Mouse (Mus musculus) heart, postnatal 0 days (tissue): Measurements from ENCODE around the gene Rnf17. TPM values are rescaled to one million over a fixed set of nuclear protein-coding genes. Genes with fewer than 3 reads are reported as not detected.
A peak's percentile ranks its signal among the peaks of the same experiment; 100 is the strongest.

Experiments
- ATAC-seq: fragments of 200-750 bp; cut with Nextera tagmentation; 2 replicates; pipeline ENCODE4 v1.8.0; 2017; ENCODE audit warnings: low read depth, moderate number of reproducible peaks, moderate library complexity; ENCODE audit not compliant: insufficient read depth
- DNase-seq: peaks from one replicate; pipeline ENCODE4 v3.0.0-alpha.2; 2016; ENCODE audit warnings: low spot score
- H3K27ac ChIP-seq: fragments of 300-500 bp; sonication (generic); 2 replicates; pipeline ENCODE4 v1.5.1; 2014; ENCODE audit warnings: low read depth, mild to moderate bottlenecking
- H3K27me3 ChIP-seq: fragments of 300-500 bp; sonication (generic); 2 replicates; pipeline ENCODE4 v1.6.1; 2014; ENCODE audit warnings: low read length, mixed read lengths; ENCODE audit not compliant: control insufficient read depth, insufficient read depth
- H3K36me3 ChIP-seq: fragments of 300-500 bp; sonication (generic); replicated peaks from 2 replicates; pipeline ENCODE4 v1.6.1; 2014; ENCODE audit warnings: low read length, mixed read lengths; ENCODE audit not compliant: control insufficient read depth, insufficient read depth
- H3K4me1 ChIP-seq: fragments of 300-500 bp; sonication (generic); 2 replicates; pipeline ENCODE4 v1.6.1; 2014; ENCODE audit warnings: antibody characterized with exemption; ENCODE audit not compliant: control insufficient read depth, insufficient read depth
- H3K4me2 ChIP-seq: fragments of 300-500 bp; sonication (generic); 2 replicates; pipeline ENCODE4 v1.6.1; 2014; ENCODE audit warnings: low read depth, mild to moderate bottlenecking, low read length, moderate library complexity
- H3K4me3 ChIP-seq: fragments of 300-500 bp; sonication (generic); 2 replicates; pipeline ENCODE4 v1.5.1; 2014; ENCODE audit warnings: low read depth, low read length
- H3K9ac ChIP-seq: fragments of 300-500 bp; sonication (generic); replicated peaks from 2 replicates; pipeline ENCODE4 v1.6.1; 2014; ENCODE audit warnings: low read depth, low read length, mixed read lengths
- H3K9me3 ChIP-seq: fragments of 300-500 bp; sonication (generic); replicated peaks from 2 replicates; pipeline ENCODE4 v1.6.1; 2016; ENCODE audit warnings: low read length; ENCODE audit not compliant: control insufficient read depth
- CTCF ChIP-seq: IDR thresholded peaks from 2 replicates; pipeline ENCODE4 v1.5.1; 2016; ENCODE audit warnings: antibody characterized with exemption, control low read depth, low read depth
- EP300 ChIP-seq: IDR thresholded peaks from 2 replicates; pipeline ENCODE4 v1.6.1; 2016; ENCODE audit warnings: antibody characterized with exemption, low read depth
- WGBS: fragments of 180-500 bp; shearing (Covaris S2); extraction: QIAGEN DNeasy Blood & Tissue Kit; methylation state at CpG from one replicate; pipeline ENCODE4 v1.1.7; 2014; 5-methylcytosine and 5-hydroxymethylcytosine counted together
- polyA plus RNA-seq: library from polyadenylated mRNA; unstranded; fragments of >200 nt; fragmentation: Nextera tagmentation; extraction: Ambion mirVana; gene quantifications from 2 replicates; pipeline ENCODE4 v1.2.1, GENCODE M21; 2015
- total RNA-seq: library from RNA; depleted of rRNA; stranded (reverse); fragments of >200 nt; gene quantifications from 2 replicates; pipeline ENCODE4 v1.2.3, GENCODE M21; 2014; ENCODE audit warnings: low replicate concordance

Rnf17 gene
- total and polyA plus RNA-seq, 2 experiments from 2014 or later, result 1.2 TPM; not detected in 1

DNA sequence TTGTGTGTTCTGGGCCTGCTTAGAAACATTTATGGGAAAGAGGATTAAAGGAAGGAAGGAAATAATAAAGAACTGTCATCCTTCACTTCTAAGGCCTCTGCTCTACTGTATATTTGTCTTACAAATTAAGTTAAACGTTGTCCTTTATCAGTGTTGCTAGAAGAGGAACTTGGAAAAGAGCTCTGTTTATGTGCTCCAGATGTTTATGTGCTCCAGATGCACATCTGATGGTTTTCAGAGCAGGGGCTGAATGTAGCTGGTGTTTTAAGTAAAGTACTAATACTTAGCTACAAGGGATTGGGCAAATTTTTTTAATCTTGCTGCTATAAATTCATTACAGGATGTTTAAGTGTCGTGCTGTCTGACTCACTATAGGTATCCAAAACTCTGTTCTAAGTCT is 59.7 kb downstream of the Rnf17 start:
- ATAC-seq (no peak), DNase-seq (no peak)
- no peaks in the 10 kb centered on the region for H3K4me1 ChIP-seq
- no peak overlapping the region for H3K4me3 ChIP-seq
- no peaks in the 10 kb centered on the region for H3K9me3 ChIP-seq
- H3K9ac ChIP-seq, result no peak overlapping the region
- no peak for TF ChIP-seq EP300
- H3K27me3 ChIP-seq, result no peaks in the 10 kb centered on the region
- H3K4me2 ChIP-seq, result no peak overlapping the region
- no peaks in the 10 kb centered on the region for H3K36me3 ChIP-seq
- H3K27ac ChIP-seq, result no peak overlapping the region
- 42% methylated on average over 2 of the region's 2 CpGs for WGBS

DNA sequence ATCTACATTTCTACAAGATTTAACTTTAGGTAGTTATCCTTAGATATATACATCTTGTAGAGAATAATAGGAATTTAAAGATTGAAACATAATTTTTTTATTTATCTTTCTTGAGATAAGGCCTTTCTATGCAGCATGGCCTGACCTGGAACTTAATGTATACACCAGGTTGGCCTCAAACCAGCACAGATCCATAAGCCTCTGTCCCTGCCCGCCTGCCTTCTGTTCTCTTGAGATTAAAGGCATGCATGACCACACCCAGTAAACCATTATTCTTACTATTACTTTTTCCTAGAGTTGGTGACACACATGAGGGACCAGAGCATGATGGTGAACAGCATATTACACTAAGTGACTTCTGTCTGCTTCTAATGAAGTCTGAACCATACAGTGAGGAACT is 60.3 kb downstream of the Rnf17 start:
- no peaks in the 10 kb centered on the region for H3K9me3 ChIP-seq
- no peak for ATAC-seq
- TF ChIP-seq CTCF (no peak), EP300 (no peak)
- no peak overlapping the region for H3K4me2 ChIP-seq
- WGBS, result 61% methylated on average over 1 of the region's 1 CpGs
- no peaks in the 10 kb centered on the region for H3K27me3 ChIP-seq
- no peak overlapping the region for H3K27ac ChIP-seq
- H3K36me3 ChIP-seq, result no peaks in the 10 kb centered on the region
- H3K4me1 ChIP-seq, result no peaks in the 10 kb centered on the region
- no peak overlapping the region for H3K4me3 ChIP-seq
- no peak for DNase-seq
- no peak overlapping the region for H3K9ac ChIP-seq

DNA sequence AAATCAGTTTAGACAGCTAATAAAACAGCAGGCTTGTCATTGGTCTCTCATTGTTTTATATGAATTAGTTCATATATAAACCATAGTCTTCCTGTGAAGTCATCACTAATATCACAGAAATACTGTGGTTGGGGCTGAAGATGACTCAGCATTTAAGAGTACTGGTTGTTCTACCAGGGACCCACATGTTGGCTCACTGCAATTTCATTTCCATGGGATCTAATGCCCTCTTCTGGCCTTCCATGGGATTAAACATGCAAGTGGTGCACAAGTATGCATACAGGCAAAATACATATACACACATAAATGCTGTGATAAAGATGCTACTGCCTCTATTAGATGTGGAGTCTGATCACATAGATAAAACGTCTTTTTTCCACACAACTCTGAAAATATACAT is 65.8 kb downstream of the Rnf17 start:
- Histone ChIP-seq H3K36me3 (no peaks in the 10 kb centered on the region), H3K9me3 (no peaks in the 10 kb centered on the region), H3K4me1 (no peaks in the 10 kb centered on the region), H3K4me3 (no peak overlapping the region), H3K27me3 (no peaks in the 10 kb centered on the region), H3K4me2 (no peak overlapping the region), H3K27ac (no peak overlapping the region), H3K9ac (no peak overlapping the region)
- DNase-seq (no peak), ATAC-seq (no peak)
- no peak for TF ChIP-seq EP300
- TF ChIP-seq CTCF, result peak; percentile 34
- WGBS, result 31% methylated on average over 1 of the region's 1 CpGs

DNA sequence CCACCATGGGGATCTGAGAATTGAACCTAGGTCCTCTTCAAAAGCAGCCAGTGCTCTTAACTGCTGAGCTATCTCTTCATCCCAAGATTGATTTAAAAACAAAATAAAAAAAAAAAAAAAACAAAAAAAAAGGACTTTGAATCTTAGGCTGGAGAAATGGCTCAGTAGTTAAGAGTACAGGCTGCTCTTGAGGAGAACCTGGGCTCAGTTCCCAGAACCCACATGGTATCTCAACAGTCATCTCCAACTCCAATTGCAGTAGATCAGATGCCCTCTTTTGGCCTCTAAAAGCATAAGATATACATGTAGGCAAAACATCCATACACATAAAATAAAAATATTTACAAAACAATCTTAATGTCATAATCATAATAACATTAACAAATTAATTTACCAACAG is 87.4 kb downstream of the Rnf17 start:
- Histone ChIP-seq H3K4me3 (no peak overlapping the region), H3K27ac (no peak overlapping the region), H3K9ac (no peak overlapping the region), H3K27me3 (no peaks in the 10 kb centered on the region), H3K4me1 (no peaks in the 10 kb centered on the region), H3K36me3 (no peaks in the 10 kb centered on the region), H3K4me2 (no peak overlapping the region), H3K9me3 (no peaks in the 10 kb centered on the region)
- DNase-seq, result no peak
- TF ChIP-seq CTCF (no peak), EP300 (no peak)
- no peak for ATAC-seq

DNA sequence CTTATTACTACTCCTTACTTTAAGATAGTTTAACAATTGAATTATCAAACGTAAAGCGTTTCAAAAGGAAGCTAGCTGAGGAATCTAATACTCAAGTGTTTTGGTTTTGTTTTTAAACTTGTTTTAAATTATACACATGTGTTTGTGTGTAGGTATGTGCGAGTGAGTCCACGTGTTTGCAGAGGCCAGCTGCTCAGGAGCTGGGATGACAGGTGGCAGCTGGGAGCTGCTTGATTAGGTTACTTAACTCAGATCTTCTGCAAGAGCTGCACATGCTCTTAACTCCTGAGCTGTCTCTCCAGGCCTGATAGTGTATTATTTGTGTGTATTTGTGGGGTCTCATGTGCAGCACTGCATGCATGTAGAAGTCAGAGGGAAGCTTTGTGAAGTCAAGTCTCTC is 100.0 kb downstream of the Rnf17 start:
- DNase-seq (no peak), ATAC-seq (no peak)
- H3K9ac ChIP-seq, result no peak overlapping the region
- H3K36me3 ChIP-seq, result no peaks in the 10 kb centered on the region
- no peak overlapping the region for H3K27ac ChIP-seq
- TF ChIP-seq CTCF (no peak), EP300 (no peak)
- no peak overlapping the region for H3K4me2 ChIP-seq
- no peaks in the 10 kb centered on the region for H3K9me3 ChIP-seq
- no peak overlapping the region for H3K4me3 ChIP-seq
- no peaks in the 10 kb centered on the region for H3K4me1 ChIP-seq
- WGBS, result 68% methylated on average over 4 of the region's 4 CpGs
- H3K27me3 ChIP-seq, result no peaks in the 10 kb centered on the region

DNA sequence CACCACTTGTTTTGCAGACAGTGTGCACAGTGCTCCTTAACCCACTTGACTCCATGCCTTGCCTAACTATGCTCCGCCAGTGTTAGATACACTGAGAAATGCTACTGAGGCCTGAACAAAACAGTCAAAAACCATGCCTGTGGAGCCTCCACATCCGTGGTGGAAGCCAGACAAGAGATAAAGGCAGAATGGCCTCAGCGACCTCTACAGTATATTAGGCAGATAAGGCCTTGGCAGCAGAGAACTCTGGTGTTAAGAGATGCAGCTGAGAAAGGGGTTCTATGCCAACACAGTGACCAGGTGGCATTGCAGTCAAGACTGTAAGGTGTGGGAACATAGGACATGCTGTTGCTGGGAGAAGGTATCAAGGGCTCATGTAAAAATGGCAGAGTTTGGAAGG is 104.4 kb downstream of the Rnf17 start:
- Histone ChIP-seq H3K4me1 (no peaks in the 10 kb centered on the region), H3K27ac (no peak overlapping the region), H3K4me2 (no peak overlapping the region), H3K27me3 (no peaks in the 10 kb centered on the region), H3K4me3 (no peak overlapping the region), H3K36me3 (no peaks in the 10 kb centered on the region), H3K9ac (no peak overlapping the region), H3K9me3 (no peaks in the 10 kb centered on the region)
- 37% methylated on average over 3 of the region's 3 CpGs for WGBS
- ATAC-seq (no peak), DNase-seq (no peak)
- no peak for TF ChIP-seq CTCF
- TF ChIP-seq EP300, result no peak
